Mouse (Mus musculus) gastrocnemius, adult 8-10 months (tissue): Measurements from ENCODE around the gene Aldh18a1. TPM values are rescaled to one million over a fixed set of nuclear protein-coding genes. Genes with fewer than 3 reads are reported as not detected.
"Not testable (repeated sequence)": the region's sequence is repeated elsewhere in the genome, so short reads cannot be mapped to it uniquely, and the experiment has no call there.

Source experiments
- DNase-seq, 2 experiments: peaks; one replicate each; pipeline ENCODE4 v3.0.0; 2022; ENCODE audit warnings: low spot score in 2 of 2
- total RNA-seq, 4 experiments: library from RNA; stranded (reverse); gene quantifications; 2 replicates each; pipeline ENCODE4 v1.2.4; 2022

Aldh18a1 gene
- total RNA-seq, 4 experiments from 2014 or later, result 1.4 to 4.0 (median 1.7) TPM

- DNase-seq, result no peak
Observed at GRCm38 (mm10) chr19:40587491-40588292, 571 bp downstream of the Aldh18a1 start.

GRCm38 (mm10) chr19:40586908-40587307 lies 1.4 kb downstream of the Aldh18a1 start:
- DNase-seq, result no peak

- no peak for DNase-seq
Observed at GRCm38 (mm10) chr19:40581662-40582061, 6.6 kb downstream of the Aldh18a1 start.

- DNase-seq, result no peak
Observed at GRCm38 (mm10) chr19:40580902-40581301, 7.4 kb downstream of the Aldh18a1 start.

DNA sequence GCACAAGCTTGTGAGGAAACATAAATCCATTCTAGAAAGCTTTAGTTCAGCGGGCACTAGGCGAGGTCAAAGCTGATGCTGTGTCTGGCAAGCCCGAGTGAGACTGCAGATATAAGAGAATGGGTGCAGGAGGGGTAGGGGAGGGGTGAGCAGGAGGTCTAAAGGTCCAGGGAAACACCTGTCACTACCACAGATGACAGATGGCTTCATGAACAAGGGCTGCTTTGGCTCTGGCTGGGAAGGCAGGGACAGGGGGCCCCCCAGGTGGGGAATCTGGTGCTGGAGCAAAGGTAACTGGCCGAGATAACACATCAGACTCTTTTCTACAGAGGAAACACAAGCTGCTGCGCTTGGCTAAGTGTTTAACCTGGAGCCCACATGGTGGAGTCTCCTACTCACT lies 12.8 kb downstream of the Aldh18a1 start:
- DNase-seq, result no peak

DNA sequence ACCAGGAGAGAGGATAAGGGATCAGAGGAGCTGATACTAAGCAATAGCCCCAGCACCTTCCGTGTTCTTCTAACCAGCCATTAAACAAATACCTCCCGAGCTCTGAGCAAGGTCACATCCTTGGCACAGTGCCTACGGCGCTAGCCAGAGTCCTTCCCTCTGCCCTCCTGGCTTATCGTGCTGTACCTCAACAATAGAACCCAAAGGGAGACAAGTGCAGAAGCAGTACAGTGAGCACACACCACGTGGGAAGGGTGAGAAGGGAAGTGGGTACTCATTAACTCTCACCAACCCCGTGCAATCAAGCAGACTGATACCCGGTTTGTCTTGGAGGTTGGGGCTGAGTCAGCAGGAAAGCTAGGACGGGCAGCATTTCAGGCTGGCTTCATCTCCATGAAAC lies 17.5 kb downstream of the Aldh18a1 start:
- no peak for DNase-seq

- DNase-seq, result no peak
Observed at GRCm38 (mm10) chr19:40567616-40568015, 20.6 kb downstream of the Aldh18a1 start.

GRCm38 (mm10) chr19:40563880-40564645 lies 24.2 kb downstream of the Aldh18a1 start:
- no peak for DNase-seq

GRCm38 (mm10) chr19:40561521-40561920 lies 26.7 kb downstream of the Aldh18a1 start:
- DNase-seq, result not testable (repeated sequence)

DNA sequence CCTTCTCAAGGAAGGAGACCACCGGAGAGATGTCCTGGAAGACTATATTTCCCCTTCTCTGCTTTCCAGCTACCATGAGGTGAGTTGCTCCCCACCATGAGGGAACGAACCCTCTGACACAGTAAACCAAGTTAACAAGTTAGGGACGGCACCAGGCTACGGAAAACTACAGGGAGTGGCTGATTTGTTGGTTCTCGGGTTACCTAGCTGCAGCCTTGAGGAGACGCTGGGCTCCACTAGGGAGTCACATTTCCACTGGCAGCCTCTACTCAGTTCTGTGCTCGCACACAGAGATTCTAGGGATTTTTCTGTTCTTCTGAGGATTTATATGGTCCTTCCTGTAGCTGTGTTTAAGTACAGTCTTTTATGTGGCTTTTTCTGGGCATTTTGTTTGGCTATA lies 32.2 kb downstream of the Aldh18a1 start:
- DNase-seq, result no peak

DNA sequence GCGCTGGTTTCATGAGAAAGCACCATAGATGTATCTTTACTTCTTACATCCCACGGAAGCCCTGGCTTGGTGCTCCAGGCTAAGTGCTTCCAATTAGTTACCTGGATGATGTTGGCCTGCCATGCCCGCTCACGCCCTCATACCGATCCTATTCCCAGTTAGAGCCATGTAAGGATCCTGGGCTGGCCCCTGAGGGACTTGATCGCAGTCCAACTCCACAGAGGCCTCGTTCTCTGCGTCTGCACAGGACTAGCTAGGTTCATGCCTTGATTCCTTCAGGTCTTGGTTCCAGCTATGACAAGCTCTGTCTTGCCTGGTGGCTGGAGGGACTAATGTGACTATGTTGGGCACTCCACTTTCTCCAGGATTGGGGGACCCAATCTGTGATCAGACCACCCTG lies 33.1 kb downstream of the Aldh18a1 start:
- no peak for DNase-seq

DNA sequence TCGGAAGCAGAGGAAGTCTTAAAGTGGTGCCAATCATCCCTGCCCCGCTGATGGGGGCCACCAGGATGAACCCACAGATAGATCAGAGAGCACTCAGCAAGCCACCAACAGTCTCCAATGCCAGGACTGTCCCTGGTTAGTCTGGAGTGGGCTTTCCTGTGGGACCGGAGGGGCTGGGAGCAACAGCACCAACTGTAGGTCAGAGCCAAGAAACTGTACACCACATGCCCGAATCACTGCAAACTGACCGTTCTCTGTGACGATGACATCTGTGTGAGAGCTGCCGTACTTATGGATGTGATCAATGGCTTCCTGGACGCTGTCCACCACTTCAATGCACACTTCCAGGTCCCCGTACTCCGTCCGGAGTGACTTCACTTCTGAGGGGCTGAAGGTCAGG lies 33.9 kb downstream of the Aldh18a1 start:
- DNase-seq, result no peak

DNA sequence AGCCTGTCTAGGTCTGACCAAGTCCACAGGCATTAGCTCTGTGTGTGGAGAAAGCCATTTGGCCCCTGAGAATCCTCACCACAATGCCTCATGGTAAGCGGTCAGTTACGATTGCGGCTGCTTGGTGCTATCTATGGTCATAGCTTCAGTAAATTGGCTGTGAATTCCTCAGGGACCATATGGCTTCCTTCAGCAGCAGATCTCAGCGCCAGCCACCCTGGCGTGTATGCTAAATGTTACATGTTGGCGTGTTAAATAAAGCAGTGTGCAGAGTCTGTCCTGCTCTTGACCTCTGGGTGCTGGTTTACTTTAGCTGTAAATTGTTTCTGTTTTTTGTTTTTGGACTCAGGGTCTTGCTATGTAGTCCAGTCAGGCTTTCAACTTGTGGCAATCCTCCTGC lies 34.4 kb downstream of the Aldh18a1 start:
- DNase-seq, result no peak

- no peak for DNase-seq
Observed at GRCm38 (mm10) chr19:40553014-40553789, 35.1 kb downstream of the Aldh18a1 start.

GRCm38 (mm10) chr19:40549516-40550135 lies 38.6 kb downstream of the Aldh18a1 start:
- peak in 1 of 2 experiments; percentile 13 for DNase-seq

DNA sequence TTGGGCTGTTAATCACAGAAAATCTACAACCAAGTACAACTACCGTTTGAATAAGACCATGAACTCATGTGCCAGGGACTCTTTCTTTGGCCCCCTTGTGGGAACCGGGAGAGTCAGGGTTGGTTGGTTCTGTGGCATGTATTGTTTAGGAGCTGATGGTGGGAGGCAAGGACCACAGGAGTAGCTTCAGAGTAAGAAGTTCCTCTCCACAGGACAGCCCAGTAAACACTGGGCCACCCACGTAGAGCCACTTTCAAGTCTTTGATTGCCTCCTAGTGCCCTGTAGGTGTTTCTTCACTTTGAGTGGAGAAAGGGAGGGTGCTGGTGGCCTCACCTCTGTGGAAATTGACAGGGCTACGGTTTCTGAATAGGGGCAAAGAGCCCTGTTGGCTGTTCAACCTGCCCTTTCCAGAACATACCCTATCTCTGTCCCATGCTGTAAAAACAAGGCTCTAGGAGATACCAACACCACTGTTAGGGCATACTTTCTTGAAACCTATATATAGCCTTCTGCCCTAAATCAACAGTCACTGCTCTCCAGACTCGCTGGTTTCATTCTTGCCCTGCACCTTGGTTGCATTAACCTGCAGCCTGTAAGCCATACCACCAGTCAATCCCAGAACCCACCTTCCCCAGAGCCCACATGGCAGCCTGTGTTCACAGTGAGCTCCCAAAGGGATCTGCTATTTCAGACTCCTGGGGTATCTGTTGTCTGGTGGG lies 39.3 kb downstream of the Aldh18a1 start:
- no peak for DNase-seq

DNA sequence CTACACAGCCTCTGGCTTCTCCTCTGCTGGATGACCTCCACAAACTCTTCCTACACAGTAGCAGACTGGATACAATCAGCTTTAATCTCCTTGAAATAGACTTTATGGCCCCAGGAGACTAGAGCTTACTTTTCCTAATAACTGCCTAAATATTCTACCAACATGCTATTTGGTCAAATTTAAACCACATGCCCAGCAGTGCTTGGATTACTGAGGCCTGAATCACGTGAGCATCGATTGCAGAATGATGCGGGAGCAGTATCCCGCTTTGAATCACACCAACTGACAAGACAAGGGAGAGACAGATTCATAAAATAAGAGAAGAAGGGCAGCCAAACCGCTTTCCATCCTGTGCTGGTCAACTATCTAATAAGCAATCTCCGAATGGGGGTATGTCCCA lies 39.9 kb downstream of the Aldh18a1 start:
- DNase-seq, result no peak

DNA sequence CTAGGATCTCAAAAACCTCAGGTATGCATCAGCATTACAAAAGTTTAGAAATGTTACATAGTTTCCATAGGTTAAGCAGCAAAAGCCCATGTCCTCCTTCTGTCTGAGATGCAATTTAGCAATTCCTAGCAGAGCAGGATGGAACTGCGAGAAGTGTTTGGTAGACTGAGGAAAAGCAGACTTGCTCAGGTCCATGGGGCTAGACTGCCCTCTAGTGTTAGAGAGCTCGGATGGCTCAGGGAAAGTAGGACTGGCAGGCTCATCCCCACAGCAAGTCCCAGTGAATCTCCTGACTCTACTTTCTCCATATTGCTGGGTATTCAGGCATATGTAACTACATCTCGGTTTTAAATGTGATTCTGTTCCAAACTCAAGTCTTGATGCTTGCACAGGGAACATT lies 43.4 kb downstream of the Aldh18a1 start:
- no peak for DNase-seq

GRCm38 (mm10) chr19:40542776-40543175 lies 45.5 kb downstream of the Aldh18a1 start:
- DNase-seq, result no peak

- no peak for DNase-seq
Observed at GRCm38 (mm10) chr19:40536526-40536925, 51.7 kb downstream of the Aldh18a1 start.

DNA sequence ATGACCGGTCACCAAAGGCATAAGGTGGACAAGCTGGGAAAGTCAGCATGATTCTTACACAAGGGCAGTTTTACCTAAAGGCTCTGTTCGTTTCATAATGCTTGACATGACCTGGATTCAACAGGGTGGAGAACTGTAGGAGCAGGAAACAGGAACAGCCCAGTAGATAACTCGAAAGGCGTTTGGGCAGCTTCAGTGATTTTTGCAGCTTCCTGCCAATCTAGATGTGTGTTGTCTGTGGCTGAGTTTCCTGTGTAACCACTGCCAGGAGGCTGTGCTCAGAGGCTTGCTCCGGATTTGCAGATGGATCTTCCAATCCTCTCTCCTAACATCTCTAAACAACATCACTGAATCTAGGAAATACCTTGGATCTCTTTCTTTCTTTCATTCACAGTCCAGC lies 55.7 kb downstream of the Aldh18a1 start:
- DNase-seq, result no peak
